Mouse (Mus musculus) intestine, postnatal 0 days (tissue): ENCODE measurements at regions not wholly inside any gene's neighbourhood (a gene's known extent, or its start where the extent isn't known, plus 50 kb on each side); places are given as distances from the start of the nearest gene placed in this dataset.
A peak's percentile ranks its signal among the peaks of the same experiment; 100 is the strongest.

Experiments
- ATAC-seq: fragments of 200-750 bp; cut with Nextera tagmentation; 2 replicates; pipeline ENCODE4 v1.8.0; 2017; ENCODE audit warnings: mild to moderate bottlenecking, moderate TSS enrichment, moderate library complexity
- H3K27ac ChIP-seq: fragments of 300-500 bp; sonication (generic); 2 replicates; pipeline ENCODE4 v1.5.1; 2014; ENCODE audit warnings: mild to moderate bottlenecking, low read depth, low read length, moderate library complexity
- H3K27me3 ChIP-seq: fragments of 300-500 bp; sonication (generic); replicated peaks from 2 replicates; pipeline ENCODE4 v1.6.1; 2014; ENCODE audit warnings: low read length, mixed read lengths; ENCODE audit not compliant: control insufficient read depth, insufficient read depth
- H3K36me3 ChIP-seq: fragments of 300-500 bp; sonication (generic); 2 replicates; pipeline ENCODE4 v1.6.1; 2014; ENCODE audit warnings: mild to moderate bottlenecking, moderate library complexity; ENCODE audit not compliant: control insufficient read depth, insufficient read depth
- H3K4me1 ChIP-seq: fragments of 300-500 bp; sonication (generic); replicated peaks from 2 replicates; pipeline ENCODE4 v1.6.1; 2014; ENCODE audit warnings: antibody characterized with exemption, low read length, mixed read lengths; ENCODE audit not compliant: control insufficient read depth, insufficient read depth
- H3K4me2 ChIP-seq: fragments of 300-500 bp; sonication (generic); replicated peaks from 2 replicates; pipeline ENCODE4 v1.6.1; 2014; ENCODE audit warnings: low read depth, mild to moderate bottlenecking, moderate library complexity
- H3K4me3 ChIP-seq: fragments of 300-500 bp; sonication (generic); 2 replicates; pipeline ENCODE4 v1.5.1; 2014; ENCODE audit warnings: low read depth, low read length
- H3K9ac ChIP-seq: fragments of 300-500 bp; sonication (generic); 2 replicates; pipeline ENCODE4 v1.6.1; 2014; ENCODE audit warnings: mild to moderate bottlenecking, low read depth, low read length
- H3K9me3 ChIP-seq: fragments of 300-500 bp; sonication (generic); 2 replicates; pipeline ENCODE4 v1.6.1; 2016; ENCODE audit warnings: mixed run types; ENCODE audit not compliant: control insufficient read depth
- CTCF ChIP-seq: sonication (generic); IDR thresholded peaks from 2 replicates; pipeline ENCODE4 v1.5.1; 2016; ENCODE audit warnings: low read depth, mild to moderate bottlenecking, control low read depth, antibody characterized with exemption, moderate library complexity
- WGBS: fragments of 180-500 bp; shearing (Covaris S2); extraction: QIAGEN DNeasy Blood & Tissue Kit; methylation state at CpG from one replicate; pipeline ENCODE4 v1.1.7; 2014; 5-methylcytosine and 5-hydroxymethylcytosine counted together

GRCm38 (mm10) chr4:26016071-26016470, 216.0 kb upstream of the Fut9 start:
- H3K9me3 ChIP-seq = no peaks in the 10 kb centered on the region
- TF ChIP-seq CTCF = 0 out of 2 replicates have a peak, but pooled peaks have one; percentile 8
- H3K36me3 ChIP-seq = no peaks in the 10 kb centered on the region
- no peaks in the 10 kb centered on the region for H3K27me3 ChIP-seq
- WGBS = 39% methylated on average over 5 of the region's 5 CpGs
- H3K4me1 ChIP-seq = no peaks in the 10 kb centered on the region
- H3K4me3 ChIP-seq = no peak overlapping the region
- no peak overlapping the region for H3K27ac ChIP-seq
- H3K4me2 ChIP-seq = no peak overlapping the region
- ATAC-seq = no peak
- H3K9ac ChIP-seq = no peak overlapping the region

GRCm38 (mm10) chr4:26000364-26000763, 200.3 kb upstream of the Fut9 start:
- Histone ChIP-seq H3K9ac (no peak overlapping the region), H3K27me3 (no peaks in the 10 kb centered on the region), H3K4me2 (no peak overlapping the region), H3K36me3 (no peaks in the 10 kb centered on the region), H3K27ac (no peak overlapping the region), H3K4me1 (no peaks in the 10 kb centered on the region), H3K4me3 (no peak overlapping the region), H3K9me3 (no peaks in the 10 kb centered on the region)
- WGBS = 62% methylated on average over 3 of the region's 3 CpGs
- TF ChIP-seq CTCF = no peak
- no peak for ATAC-seq

DNA sequence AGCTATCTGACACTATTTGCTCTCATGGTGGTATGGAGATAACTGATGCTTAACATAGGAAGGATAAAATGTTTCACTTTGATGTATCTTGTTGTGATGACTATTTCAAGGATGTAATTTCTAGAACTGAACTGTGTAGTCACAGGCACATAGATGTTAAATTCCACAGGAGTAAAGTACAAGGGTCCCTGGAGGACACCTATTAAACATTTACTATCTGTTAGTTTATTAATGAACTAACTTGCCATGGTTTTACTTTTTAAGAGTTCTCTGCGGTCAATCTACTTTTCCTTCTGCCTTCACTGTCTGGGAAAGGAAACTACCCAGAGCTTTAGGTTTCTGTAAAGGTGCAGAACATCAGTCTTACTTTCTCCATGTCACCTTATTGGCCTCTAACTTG, 198.5 kb upstream of the Fut9 start:
- no peak overlapping the region for H3K27ac ChIP-seq
- H3K27me3 ChIP-seq = no peaks in the 10 kb centered on the region
- no peak for TF ChIP-seq CTCF
- no peaks in the 10 kb centered on the region for H3K9me3 ChIP-seq
- ATAC-seq = no peak
- 52% methylated on average over 1 of the region's 1 CpGs for WGBS
- no peaks in the 10 kb centered on the region for H3K4me1 ChIP-seq
- no peaks in the 10 kb centered on the region for H3K36me3 ChIP-seq
- H3K4me2 ChIP-seq = no peak overlapping the region
- no peak overlapping the region for H3K9ac ChIP-seq
- H3K4me3 ChIP-seq = no peak overlapping the region

- Histone ChIP-seq H3K27me3 (no peaks in the 10 kb centered on the region), H3K36me3 (no peaks in the 10 kb centered on the region), H3K4me2 (no peak overlapping the region), H3K4me1 (no peaks in the 10 kb centered on the region), H3K9me3 (no peaks in the 10 kb centered on the region), H3K9ac (no peak overlapping the region), H3K27ac (no peak overlapping the region), H3K4me3 (no peak overlapping the region)
- no peak for ATAC-seq
- no peak for TF ChIP-seq CTCF
- WGBS = 88% methylated on average over 2 of the region's 2 CpGs
Measured at GRCm38 (mm10) chr4:25955696-25956348, 155.8 kb upstream of the Fut9 start.

- Histone ChIP-seq H3K4me1 (no peaks in the 10 kb centered on the region), H3K4me2 (no peak overlapping the region), H3K4me3 (no peak overlapping the region), H3K9me3 (no peaks in the 10 kb centered on the region), H3K36me3 (no peaks in the 10 kb centered on the region), H3K27ac (no peak overlapping the region), H3K9ac (no peak overlapping the region), H3K27me3 (no peaks in the 10 kb centered on the region)
- 79% methylated on average over 6 of the region's 6 CpGs for WGBS
- TF ChIP-seq CTCF = no peak
- no peak for ATAC-seq
Measured at GRCm38 (mm10) chr4:25932546-25932945, 132.5 kb upstream of the Fut9 start.

DNA sequence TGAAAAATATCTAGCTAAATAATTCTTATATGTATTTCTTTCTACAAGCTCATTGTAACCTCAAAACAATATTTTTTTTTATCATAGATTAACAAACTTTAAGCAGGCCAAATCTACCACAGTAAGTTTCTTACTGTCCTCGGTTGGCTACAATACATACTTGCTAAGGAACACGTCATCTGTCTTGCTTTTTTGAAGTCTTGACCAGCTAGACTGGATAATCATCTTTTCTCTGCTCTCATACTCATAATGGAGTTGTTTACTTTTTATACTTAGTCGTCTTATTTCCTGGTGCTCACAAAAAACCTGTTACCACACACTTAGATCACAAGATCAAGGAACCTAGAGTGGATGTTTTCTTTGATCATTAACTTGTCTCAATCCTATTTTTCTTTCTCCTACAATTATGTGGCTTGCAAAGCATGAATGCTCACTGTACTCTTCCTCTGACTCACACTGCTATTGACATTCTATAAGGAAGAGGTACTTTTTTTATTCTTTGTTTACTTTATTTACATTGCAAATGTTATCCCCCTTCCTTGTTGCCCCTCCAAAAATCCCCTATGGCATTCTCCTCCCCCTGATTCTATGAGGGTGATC, 95.4 kb upstream of the Fut9 start:
- Histone ChIP-seq H3K27me3 (no peaks in the 10 kb centered on the region), H3K4me3 (no peak overlapping the region), H3K27ac (no peak overlapping the region), H3K9ac (no peak overlapping the region), H3K4me2 (no peak overlapping the region), H3K4me1 (no peaks in the 10 kb centered on the region), H3K9me3 (no peaks in the 10 kb centered on the region), H3K36me3 (no peaks in the 10 kb centered on the region)
- ATAC-seq = no peak
- no peak for TF ChIP-seq CTCF
- WGBS = 65% methylated on average over 3 of the region's 3 CpGs
